Mouse (Mus musculus) G1E (cell line): Measurements from ENCODE around the gene Filip1l.

Source experiments
- CTCF ChIP-seq: IDR thresholded peaks from 2 replicates; pipeline ENCODE4 v1.5.1; 2012; ENCODE audit warnings: low read depth, low read length, inconsistent platforms, mixed read lengths
- GATA1 ChIP-seq: IDR thresholded peaks from 2 replicates; pipeline ENCODE4 v1.6.1; 2012; ENCODE audit warnings: borderline replicate concordance, low read length, inconsistent platforms, mixed read lengths
- TAL1 ChIP-seq: conservative IDR thresholded peaks from 2 replicates; pipeline ENCODE4 v1.6.1; 2012; ENCODE audit warnings: low read depth, low read length, inconsistent platforms, mixed read lengths

DNA sequence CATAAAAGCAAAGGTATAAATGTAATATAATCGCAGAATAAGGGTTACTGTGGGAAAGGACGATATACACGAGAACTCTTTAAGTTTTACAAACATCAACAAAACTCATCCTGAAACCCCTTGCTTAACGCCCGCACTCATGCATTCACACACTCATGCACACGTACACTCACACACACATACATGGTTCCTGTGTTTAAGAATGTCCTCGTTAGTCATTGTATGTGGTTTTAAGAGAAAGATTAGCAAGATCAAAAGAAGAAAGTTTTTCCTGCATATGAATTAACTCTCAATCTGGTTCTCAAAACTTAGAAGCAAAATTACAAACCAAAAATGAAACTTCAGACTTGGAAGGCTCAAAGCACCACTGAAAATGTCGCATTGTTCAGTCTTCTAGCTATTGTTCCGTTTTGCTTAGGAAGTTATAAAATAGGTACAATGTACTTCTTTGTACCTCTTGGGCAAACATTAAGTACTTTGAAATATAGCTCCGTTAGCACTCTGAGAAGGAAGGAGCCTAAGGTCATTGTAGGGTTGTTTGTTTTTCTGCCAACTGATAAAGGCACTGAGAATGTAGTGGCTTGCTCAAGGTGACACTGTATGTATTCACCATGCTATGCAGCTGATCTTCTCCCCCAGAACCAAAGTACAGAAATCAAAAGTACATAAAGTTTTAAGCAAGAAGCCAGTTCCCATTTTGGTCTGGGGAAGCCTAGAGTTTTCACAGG is 142.7 kb downstream of the Filip1l start:
- TF ChIP-seq CTCF (no peak), GATA1 (no peak), TAL1 (no peak)
